Mouse (Mus musculus): ENCODE measurements around the gene Phc2. TPM values are rescaled to one million over a fixed set of nuclear protein-coding genes. Genes with fewer than 3 reads are reported as not detected.
"Not testable (repeated sequence)": the region's sequence is repeated elsewhere in the genome, so short reads cannot be mapped to it uniquely, and the experiment has no call there.

The Phc2 gene
- polyA plus RNA-seq (2014; fragmentation: Nextera tagmentation; extraction: Ambion mirVana), result 85.6 and 110 TPM in 2 replicates

- ATAC-seq (ENCODE audit: low FRiP score) (peak; percentile 99), DNase-seq (ENCODE audit: low spot score, missing footprints) (peak; percentile 97)
- Histone ChIP-seq H3K4me2 (peak within 1 kb of the TSS; percentile 96), H3K27ac (ENCODE audit: low read depth, low read length) (peak within 1 kb of the TSS; percentile 15; the same call in 1 of the 2 replicates), H3K4me1 (ENCODE audit: control insufficient read depth, insufficient read depth, low read length) (peaks cover 10% of the 10 kb centered on the region), H3K27me3 (ENCODE audit: control insufficient read depth, insufficient read depth, low read length) (peaks cover 18% of the 10 kb centered on the region), H3K9me3 (ENCODE audit: control insufficient read depth, low read length) (no peaks in the 10 kb centered on the region), H3K4me3 (ENCODE audit: low read depth, low read length) (peak within 1 kb of the TSS; percentile 75), H3K36me3 (ENCODE audit: control insufficient read depth, insufficient read depth, low read length) (no peaks in the 10 kb centered on the region), H3K9ac (ENCODE audit: low read length) (peak within 1 kb of the TSS; percentile 55)
- WGBS, result under 1% methylated on average over 77 of the region's 85 CpGs
Observed at GRCm38 (mm10) chr4:128654505-128655381, at the start of gene Phc2. Phc2 (plus strand) TSS chr4:128654702.

- Histone ChIP-seq H3K9me3 (ENCODE audit: control insufficient read depth, low read length) (no peaks in the 10 kb centered on the region), H3K27me3 (ENCODE audit: control insufficient read depth, insufficient read depth, low read length) (no peaks in the 10 kb centered on the region), H3K4me1 (ENCODE audit: control insufficient read depth, insufficient read depth, low read length) (peaks cover 11% of the 10 kb centered on the region), H3K36me3 (ENCODE audit: control insufficient read depth, insufficient read depth, low read length) (peaks cover 8% of the 10 kb centered on the region; the same call in 1 of the 2 replicates), H3K4me2 (no peak overlapping the region), H3K27ac (ENCODE audit: low read depth, low read length) (no peak overlapping the region), H3K9ac (ENCODE audit: low read length) (no peak overlapping the region), H3K4me3 (ENCODE audit: low read depth, low read length) (no peak overlapping the region)
- WGBS, result 95% methylated on average over 7 of the region's 7 CpGs
- ATAC-seq (ENCODE audit: low FRiP score) (no peak), DNase-seq (ENCODE audit: low spot score, missing footprints) (no peak)
Observed at GRCm38 (mm10) chr4:128606586-128606985, 47.9 kb upstream of the Phc2 start.

GRCm38 (mm10) chr4:128607661-128608060, 46.8 kb upstream of the Phc2 start:
- 89% methylated on average over 11 of the region's 11 CpGs for WGBS
- H3K4me3 ChIP-seq (ENCODE audit: low read depth, low read length), result no peak overlapping the region

GRCm38 (mm10) chr4:128609276-128609924, 45.1 kb upstream of the Phc2 start:
- 9% methylated on average over 26 of the region's 27 CpGs for WGBS
- H3K9me3 ChIP-seq (ENCODE audit: control insufficient read depth, low read length), result no peaks in the 10 kb centered on the region
- peak overlapping the region; percentile 72 for H3K4me2 ChIP-seq
- no peaks in the 10 kb centered on the region for H3K36me3 ChIP-seq (ENCODE audit: control insufficient read depth, insufficient read depth, low read length)
- peak overlapping the region; percentile 58 for H3K4me3 ChIP-seq (ENCODE audit: low read depth, low read length)
- no peak overlapping the region for H3K27ac ChIP-seq (ENCODE audit: low read depth, low read length)
- peaks cover 11% of the 10 kb centered on the region for H3K4me1 ChIP-seq (ENCODE audit: control insufficient read depth, insufficient read depth, low read length)
- peak overlapping the region; percentile 71 for H3K9ac ChIP-seq (ENCODE audit: low read length)
- no peaks in the 10 kb centered on the region for H3K27me3 ChIP-seq (ENCODE audit: control insufficient read depth, insufficient read depth, low read length)
- peak; percentile 74 for ATAC-seq (ENCODE audit: low FRiP score)
- no peak for DNase-seq (ENCODE audit: low spot score, missing footprints)

More at GRCm38 (mm10) chr4:128607661-128608060, 46.8 kb upstream of the Phc2 start:
- no peak for DNase-seq (ENCODE audit: low spot score, missing footprints)
- no peak for ATAC-seq (ENCODE audit: low FRiP score)
- H3K4me2 ChIP-seq, result no peak overlapping the region
- H3K9ac ChIP-seq (ENCODE audit: low read length), result no peak overlapping the region
- peaks cover 8% of the 10 kb centered on the region; the same call in 1 of the 2 replicates for H3K36me3 ChIP-seq (ENCODE audit: control insufficient read depth, insufficient read depth, low read length)
- peaks cover 11% of the 10 kb centered on the region for H3K4me1 ChIP-seq (ENCODE audit: control insufficient read depth, insufficient read depth, low read length)
- no peaks in the 10 kb centered on the region for H3K9me3 ChIP-seq (ENCODE audit: control insufficient read depth, low read length)
- no peaks in the 10 kb centered on the region for H3K27me3 ChIP-seq (ENCODE audit: control insufficient read depth, insufficient read depth, low read length)
- no peak overlapping the region for H3K27ac ChIP-seq (ENCODE audit: low read depth, low read length)

GRCm38 (mm10) chr4:128609925-128610402, 44.5 kb upstream of the Phc2 start, which contains the start of gene Zscan20:
Zscan20 (minus strand) TSS chr4:128610098.
- no peaks in the 10 kb centered on the region for H3K27me3 ChIP-seq (ENCODE audit: control insufficient read depth, insufficient read depth, low read length)
- H3K4me1 ChIP-seq (ENCODE audit: control insufficient read depth, insufficient read depth, low read length), result peaks cover 11% of the 10 kb centered on the region
- H3K9me3 ChIP-seq (ENCODE audit: control insufficient read depth, low read length), result no peaks in the 10 kb centered on the region
- peak within 1 kb of the TSS; percentile 71 for H3K9ac ChIP-seq (ENCODE audit: low read length)
- H3K4me2 ChIP-seq, result peak within 1 kb of the TSS; percentile 72
- H3K36me3 ChIP-seq (ENCODE audit: control insufficient read depth, insufficient read depth, low read length), result no peaks in the 10 kb centered on the region
- DNase-seq (ENCODE audit: low spot score, missing footprints) (peak; percentile 98), ATAC-seq (ENCODE audit: low FRiP score) (peak; percentile 96)
- H3K4me3 ChIP-seq (ENCODE audit: low read depth, low read length), result peak within 1 kb of the TSS; percentile 58
- H3K27ac ChIP-seq (ENCODE audit: low read depth, low read length), result no peak within 1 kb of the TSS
- WGBS, result under 1% methylated on average over 24 of the region's 24 CpGs

GRCm38 (mm10) chr4:128610706-128611105, 43.8 kb upstream of the Phc2 start:
- peak overlapping the region; percentile 47 for H3K4me2 ChIP-seq
- no peak for ATAC-seq (ENCODE audit: low FRiP score)

GRCm38 (mm10) chr4:128611726-128612125, 42.8 kb upstream of the Phc2 start:
- H3K4me3 ChIP-seq (ENCODE audit: low read depth, low read length); ATAC-seq (ENCODE audit: low FRiP score): not testable (repeated sequence)
- H3K4me1 ChIP-seq (ENCODE audit: control insufficient read depth, insufficient read depth, low read length), result peaks cover 11% of the 10 kb centered on the region

More at GRCm38 (mm10) chr4:128610706-128611105, 43.8 kb upstream of the Phc2 start:
- peak; percentile 85 for DNase-seq (ENCODE audit: low spot score, missing footprints)
- no peak overlapping the region for H3K27ac ChIP-seq (ENCODE audit: low read depth, low read length)
- H3K9ac ChIP-seq (ENCODE audit: low read length), result no peak overlapping the region
- H3K27me3 ChIP-seq (ENCODE audit: control insufficient read depth, insufficient read depth, low read length), result no peaks in the 10 kb centered on the region
- no peaks in the 10 kb centered on the region for H3K36me3 ChIP-seq (ENCODE audit: control insufficient read depth, insufficient read depth, low read length)
- 27% methylated on average over 10 of the region's 10 CpGs for WGBS
- peaks cover 11% of the 10 kb centered on the region for H3K4me1 ChIP-seq (ENCODE audit: control insufficient read depth, insufficient read depth, low read length)
- H3K4me3 ChIP-seq (ENCODE audit: low read depth, low read length), result peak overlapping the region; percentile 18; the same call in 1 of the 2 replicates
- no peaks in the 10 kb centered on the region for H3K9me3 ChIP-seq (ENCODE audit: control insufficient read depth, low read length)

GRCm38 (mm10) chr4:128613326-128613725, 41.2 kb upstream of the Phc2 start:
- 23% methylated on average over 8 of the region's 8 CpGs for WGBS
- Histone ChIP-seq H3K4me1 (ENCODE audit: control insufficient read depth, insufficient read depth, low read length) (peaks cover 11% of the 10 kb centered on the region), H3K9me3 (ENCODE audit: control insufficient read depth, low read length) (no peaks in the 10 kb centered on the region), H3K27me3 (ENCODE audit: control insufficient read depth, insufficient read depth, low read length) (no peaks in the 10 kb centered on the region), H3K36me3 (ENCODE audit: control insufficient read depth, insufficient read depth, low read length) (no peaks in the 10 kb centered on the region), H3K27ac (ENCODE audit: low read depth, low read length) (no peak overlapping the region), H3K4me3 (ENCODE audit: low read depth, low read length) (no peak overlapping the region), H3K9ac (ENCODE audit: low read length) (no peak overlapping the region), H3K4me2 (no peak overlapping the region)
- no peak for ATAC-seq (ENCODE audit: low FRiP score)
- DNase-seq (ENCODE audit: low spot score, missing footprints), result peak; percentile 96

More at GRCm38 (mm10) chr4:128611726-128612125, 42.8 kb upstream of the Phc2 start:
- not testable (repeated sequence) for H3K27ac ChIP-seq (ENCODE audit: low read depth, low read length); H3K27me3 ChIP-seq (ENCODE audit: control insufficient read depth, insufficient read depth, low read length); H3K36me3 ChIP-seq (ENCODE audit: control insufficient read depth, insufficient read depth, low read length); H3K9ac ChIP-seq (ENCODE audit: low read length); DNase-seq (ENCODE audit: low spot score, missing footprints); H3K4me2 ChIP-seq; H3K9me3 ChIP-seq (ENCODE audit: control insufficient read depth, low read length)
- WGBS, result 78% methylated on average over 3 of the region's 3 CpGs

All from midbrain, embryonic 11.5 days (tissue).